Mouse (Mus musculus) right cerebral cortex, postnatal 10 days (tissue): ENCODE measurements around the gene Samd14.
A peak's percentile ranks its signal among the peaks of the same experiment; 100 is the strongest.
"Not testable (repeated sequence)": the region's sequence is repeated elsewhere in the genome, so short reads cannot be mapped to it uniquely, and the experiment has no call there.

Experiments
- DNase-seq, 2 experiments: peaks; one replicate each; pipeline ENCODE4 v3.0.0; 2021; ENCODE audit warnings: low spot score in 2 of 2

The Samd14 gene

DNA sequence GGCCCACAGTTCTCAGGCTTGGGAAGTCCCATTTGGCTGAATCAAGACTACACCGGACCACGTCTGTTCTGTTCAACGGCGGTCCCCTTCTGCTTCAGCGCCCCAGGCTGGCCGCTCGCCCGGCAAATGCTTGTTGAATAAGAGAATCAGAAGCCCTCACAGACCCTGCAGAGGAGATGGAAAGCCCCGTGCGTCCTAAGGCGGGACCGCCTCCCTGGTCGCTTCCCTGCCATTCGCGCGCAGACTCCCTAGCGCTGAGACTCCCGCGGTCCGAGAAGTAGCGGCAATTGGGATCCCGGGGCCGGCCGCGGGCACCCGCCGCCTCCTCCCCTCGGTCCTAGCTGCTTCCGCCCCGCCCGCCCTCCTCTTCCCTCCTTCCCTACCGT lies at the start of gene Samd14:
Samd14 (plus strand) TSS at position 251 of the 386 bp plus-strand sequence.
- peak; percentile 90 to 91 for DNase-seq

DNA sequence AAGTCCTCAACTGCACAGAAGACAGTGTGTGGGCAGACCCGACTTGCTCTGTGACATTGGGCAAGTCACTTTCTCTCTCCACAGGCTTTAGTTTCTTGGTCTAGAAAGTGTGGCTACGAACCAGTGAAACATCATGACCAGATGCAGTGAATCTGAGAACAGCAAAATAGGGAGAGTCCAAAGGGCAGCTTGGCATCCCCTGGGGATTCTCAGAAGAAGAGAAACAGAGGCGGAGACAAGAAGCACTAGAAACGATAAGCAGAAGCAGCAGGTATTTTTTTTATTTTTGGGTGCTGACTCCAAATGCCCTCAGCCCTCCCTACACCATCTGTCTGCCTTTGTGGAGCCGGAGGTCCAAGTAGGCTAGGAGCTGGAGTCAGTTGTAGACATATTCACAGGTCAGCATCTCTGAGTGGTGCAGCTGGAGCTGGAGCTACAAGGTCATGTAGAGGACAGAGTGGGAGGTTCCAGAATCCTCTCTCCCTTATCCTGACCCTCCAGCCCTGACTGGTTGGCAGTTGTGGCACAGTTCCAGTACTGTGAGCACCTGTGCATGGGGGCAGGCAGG lies 47.1 kb upstream of the Samd14 start:
- no peak for DNase-seq

DNA sequence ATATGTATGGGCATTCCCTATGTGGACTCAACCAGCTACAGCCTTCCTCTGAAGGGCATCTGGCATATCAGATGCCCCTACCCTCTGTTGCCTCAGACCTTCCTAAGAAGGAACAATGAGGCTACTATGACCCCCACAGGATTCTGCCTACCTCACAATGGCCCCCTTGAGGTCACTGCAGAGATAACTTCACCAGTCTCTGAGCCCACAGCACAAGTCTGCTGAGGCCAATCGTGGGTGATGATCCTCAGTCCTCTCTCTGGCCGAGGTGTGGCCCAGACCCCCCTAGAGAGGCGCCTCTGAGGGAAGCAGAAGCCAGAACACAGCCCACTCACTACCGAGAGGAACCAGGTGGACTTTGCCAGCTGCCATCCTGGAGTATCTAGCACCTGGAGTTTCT lies 42.3 kb upstream of the Samd14 start, which contains the start of gene Hils1:
Hils1 (plus strand) TSS at position 175 of the 400 bp plus-strand sequence.
- no peak for DNase-seq

- DNase-seq, result peak in 1 of 2 experiments; percentile 59
These were observed 41.5 kb upstream of the Samd14 start for GRCm38 (mm10) chr11:94968187-94968586.

DNA sequence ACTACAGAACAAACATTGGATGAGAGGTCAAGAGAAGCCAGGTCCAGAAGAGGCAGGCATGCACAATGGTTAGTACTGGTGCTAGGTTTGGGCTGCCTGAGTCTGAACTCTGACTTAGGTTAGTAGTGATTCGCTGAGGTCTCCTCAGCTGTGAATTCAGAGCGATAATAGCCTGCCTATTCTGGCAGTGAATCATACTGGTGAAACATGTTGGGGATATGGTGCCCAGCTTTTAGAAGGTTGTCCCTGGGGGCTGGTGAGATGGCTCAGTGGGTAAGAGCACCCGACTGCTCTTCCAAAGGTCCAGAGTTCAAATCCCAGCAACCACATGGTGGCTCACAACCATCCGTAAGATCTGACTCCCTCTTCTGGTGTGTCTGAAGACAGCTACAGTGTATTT lies 40.0 kb upstream of the Samd14 start:
- DNase-seq, result not testable (repeated sequence)

DNA sequence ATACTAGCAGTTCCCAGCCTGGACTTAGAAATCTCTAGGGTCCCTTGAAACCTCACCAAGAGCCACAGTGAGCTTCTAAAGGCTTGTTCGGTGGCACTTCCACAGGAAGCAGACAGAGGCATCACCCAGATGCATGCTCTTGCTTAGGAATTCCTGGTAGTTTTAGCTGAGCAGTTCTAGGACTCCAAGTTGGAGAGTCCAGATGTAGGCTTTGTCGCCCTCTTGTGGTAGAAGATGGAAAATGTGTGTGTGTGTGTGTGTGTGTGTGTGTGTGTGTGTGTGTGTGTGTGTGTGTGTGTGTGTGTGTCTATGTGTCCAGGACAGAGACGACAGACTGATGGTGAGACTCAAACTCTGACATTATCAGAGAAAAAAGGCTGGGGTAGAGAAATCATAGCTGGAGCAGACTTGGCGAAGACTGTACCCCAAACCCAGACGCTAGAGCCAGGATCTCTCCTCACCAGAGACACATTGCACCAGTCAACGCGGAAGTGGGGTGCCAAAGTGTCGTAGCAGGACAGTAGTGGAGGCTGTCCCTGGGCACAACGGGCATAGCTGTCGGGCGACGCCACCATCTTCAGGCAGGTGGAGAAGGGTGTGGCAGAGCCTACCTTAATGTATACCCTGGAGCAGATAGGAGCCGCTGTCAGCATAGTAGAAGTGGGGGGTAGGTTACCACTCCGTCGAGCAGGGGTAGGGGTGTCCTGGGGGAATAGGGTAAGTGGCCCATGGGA lies 39.3 kb upstream of the Samd14 start:
- peak; percentile 84 to 85 for DNase-seq

DNA sequence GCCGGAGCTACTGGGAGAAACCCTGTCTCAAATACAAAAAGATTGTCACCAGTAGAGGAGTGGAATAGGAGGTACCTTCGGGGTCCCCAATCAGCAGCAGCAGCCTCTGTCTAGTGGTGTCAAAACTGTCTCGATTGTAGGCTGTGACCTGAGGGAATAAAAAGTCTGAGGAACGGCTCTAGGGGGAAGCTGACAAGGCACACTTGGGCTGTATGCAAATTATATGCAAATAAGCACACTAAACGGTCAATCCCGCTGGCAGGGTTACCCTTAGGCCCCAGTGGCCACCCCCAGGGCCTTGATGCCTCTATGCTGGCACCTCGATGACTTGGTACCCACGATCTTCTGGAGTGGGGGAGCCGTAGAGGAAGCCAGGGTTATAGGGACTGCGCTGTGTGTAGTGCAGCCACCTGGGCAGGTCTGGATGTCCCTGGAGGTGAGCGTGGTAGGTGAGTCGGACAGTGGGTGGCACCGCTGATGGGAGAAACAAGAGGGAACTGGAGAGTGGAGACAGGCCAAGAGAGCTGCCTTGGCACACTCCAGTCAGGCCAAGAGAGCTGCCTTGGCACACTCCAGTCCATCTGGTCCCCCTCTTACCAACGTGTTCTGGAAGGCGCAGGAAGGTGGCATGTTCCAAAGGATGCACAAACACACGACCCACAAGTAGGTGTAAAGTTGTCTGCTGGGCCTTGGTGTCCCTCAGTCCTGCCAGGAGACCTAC lies 37.6 kb upstream of the Samd14 start:
- DNase-seq, result no peak

GRCm38 (mm10) chr11:94972887-94973286 lies 36.8 kb upstream of the Samd14 start:
- DNase-seq, result no peak

GRCm38 (mm10) chr11:94973313-94973712 lies 36.4 kb upstream of the Samd14 start:
- DNase-seq, result no peak

DNA sequence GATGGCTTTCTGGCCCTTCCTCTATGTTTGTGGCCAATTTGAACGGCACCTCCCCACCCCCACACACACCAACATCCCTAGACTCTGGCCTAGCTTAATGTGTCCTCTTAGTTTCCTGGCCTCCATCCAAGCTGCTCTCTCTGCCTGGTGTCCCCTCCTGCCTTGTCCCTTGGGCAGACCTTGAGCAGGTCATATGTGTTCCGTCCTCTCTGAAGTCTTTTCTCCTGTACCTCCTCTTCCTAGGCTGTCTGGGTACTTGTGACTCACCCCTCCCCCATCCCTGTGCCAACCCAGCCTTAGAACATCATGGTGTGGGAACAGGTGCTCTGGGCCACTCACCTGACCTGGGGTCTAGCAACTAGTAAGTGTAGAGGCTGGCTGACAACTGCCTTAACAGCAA lies 34.7 kb upstream of the Samd14 start:
- peak in 1 of 2 experiments; percentile 27 for DNase-seq

DNA sequence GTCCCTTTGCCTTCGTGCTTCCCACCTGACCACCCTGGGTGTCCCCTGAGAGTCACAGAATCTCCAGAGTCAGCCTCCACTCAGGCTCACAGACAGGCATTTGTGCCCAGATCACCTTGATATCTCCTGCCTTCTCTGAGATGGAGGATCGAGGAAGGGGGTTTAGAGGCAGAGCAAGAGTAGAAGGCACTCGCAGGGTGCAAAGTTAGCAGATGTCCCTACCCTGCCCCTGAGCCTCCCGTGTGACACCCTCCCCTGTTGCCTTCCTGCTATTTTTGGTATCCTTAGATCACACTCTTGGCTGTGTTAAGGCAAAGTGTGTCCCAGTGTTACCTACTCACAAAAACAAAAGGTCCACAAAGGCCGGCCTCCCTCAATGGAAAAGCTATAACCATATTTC lies 33.5 kb upstream of the Samd14 start, which contains the start of gene Sgca:
Sgca (minus strand) TSS at position 129 of the 400 bp plus-strand sequence.
- peak in 1 of 2 experiments; percentile 22 for DNase-seq

GRCm38 (mm10) chr11:94978178-94978915 lies 31.3 kb upstream of the Samd14 start:
- DNase-seq, result peak in 1 of 2 experiments; percentile 33

DNA sequence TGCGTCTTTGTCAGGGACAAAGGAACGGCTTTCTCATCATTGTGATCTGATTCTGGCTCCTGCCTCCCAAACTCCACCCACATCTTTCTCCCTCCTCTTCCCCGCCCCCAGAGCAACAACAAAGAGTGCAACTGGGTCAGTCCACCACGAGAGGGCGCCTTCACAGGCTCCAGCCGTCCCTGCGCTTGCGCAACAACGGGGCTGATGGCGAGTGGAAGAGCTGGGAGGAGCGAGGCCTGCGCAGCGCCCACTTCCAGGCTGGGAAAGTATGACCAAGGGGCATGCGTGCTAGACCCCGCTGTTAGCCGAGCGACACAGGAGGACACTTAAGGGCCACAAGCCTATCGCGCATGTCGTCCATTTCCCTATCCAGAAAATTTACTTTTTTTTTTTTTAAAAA lies 30.7 kb upstream of the Samd14 start:
- peak; percentile 98 for DNase-seq

DNA sequence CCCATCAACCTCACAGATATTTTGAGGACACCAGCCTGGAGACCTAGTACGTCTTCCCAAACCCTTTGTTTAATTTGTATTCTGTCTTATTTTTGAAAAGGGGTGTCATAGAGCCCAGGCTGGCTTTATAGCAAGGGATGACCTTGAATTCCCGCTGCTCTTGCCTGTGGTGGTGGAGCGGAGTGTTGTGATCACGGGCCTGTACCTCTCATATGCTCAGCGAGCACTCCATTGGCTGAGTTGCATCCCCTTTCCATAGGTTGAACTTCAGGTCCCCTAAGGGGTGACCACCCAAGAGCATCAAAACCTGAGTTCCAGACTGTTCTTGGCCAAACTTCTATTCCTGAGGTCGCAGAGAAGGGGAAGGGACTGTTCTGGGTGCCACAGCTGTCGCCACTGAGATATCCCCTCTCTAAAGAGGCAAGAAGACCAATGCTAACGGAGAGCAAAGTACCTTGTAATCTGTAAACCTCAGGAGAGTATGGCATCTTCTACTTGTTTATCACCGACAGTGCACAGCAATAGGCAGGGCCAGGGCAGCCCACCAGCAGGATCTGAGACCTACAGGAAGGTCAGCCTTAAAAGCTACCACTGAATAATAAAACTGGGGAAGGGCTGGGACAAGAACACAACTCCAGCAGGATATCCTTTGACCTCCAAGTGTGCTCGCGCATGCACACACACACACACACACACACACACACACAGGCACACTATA lies 30.1 kb upstream of the Samd14 start:
- DNase-seq, result no peak

DNA sequence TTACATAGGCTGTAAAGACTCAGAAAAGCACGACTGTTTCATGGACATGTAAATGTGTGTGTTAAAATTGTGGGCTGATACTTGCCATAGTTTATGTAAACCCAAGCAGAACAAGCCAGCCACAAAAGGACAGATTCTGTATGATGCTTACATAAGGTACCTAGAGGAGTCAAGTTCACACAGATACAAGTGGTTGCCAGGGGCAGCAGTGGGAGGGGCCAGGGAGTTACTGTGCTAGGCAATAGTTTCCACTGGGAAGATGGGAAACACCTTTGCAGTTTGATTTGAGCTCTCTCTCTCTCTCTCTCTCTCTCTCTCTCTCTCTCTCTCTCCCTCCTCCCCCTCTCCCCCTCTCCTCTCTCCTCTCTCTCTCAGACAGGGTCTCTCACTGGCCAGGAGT lies 24.5 kb upstream of the Samd14 start:
- DNase-seq, result no peak

- no peak for DNase-seq
These were observed 23.9 kb upstream of the Samd14 start for GRCm38 (mm10) chr11:94985822-94986221.

- DNase-seq, result no peak
These were observed 23.2 kb upstream of the Samd14 start for GRCm38 (mm10) chr11:94986435-94986834.

GRCm38 (mm10) chr11:94987341-94987740 lies 22.3 kb upstream of the Samd14 start:
- no peak for DNase-seq

DNA sequence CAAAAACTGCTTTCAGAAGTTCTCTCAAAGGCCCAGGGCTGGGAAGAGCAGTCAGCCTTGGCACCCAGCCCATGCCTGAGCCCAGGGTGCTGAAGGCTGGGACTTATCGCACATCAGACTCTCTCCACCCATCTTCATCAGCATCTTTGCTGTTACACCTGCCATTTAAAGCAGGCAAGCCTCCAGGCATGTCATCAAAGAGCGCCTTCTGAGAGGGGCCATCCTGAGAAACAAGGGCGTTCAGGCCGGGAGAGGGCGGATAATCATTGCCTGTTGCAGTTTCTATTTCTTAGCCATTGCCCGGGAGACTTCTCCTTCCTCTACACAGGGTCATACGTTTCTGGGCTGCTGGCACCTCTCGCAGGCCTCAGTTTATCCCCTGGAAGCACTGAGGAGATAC lies 21.8 kb upstream of the Samd14 start:
- peak in 1 of 2 experiments; percentile 30 for DNase-seq

DNA sequence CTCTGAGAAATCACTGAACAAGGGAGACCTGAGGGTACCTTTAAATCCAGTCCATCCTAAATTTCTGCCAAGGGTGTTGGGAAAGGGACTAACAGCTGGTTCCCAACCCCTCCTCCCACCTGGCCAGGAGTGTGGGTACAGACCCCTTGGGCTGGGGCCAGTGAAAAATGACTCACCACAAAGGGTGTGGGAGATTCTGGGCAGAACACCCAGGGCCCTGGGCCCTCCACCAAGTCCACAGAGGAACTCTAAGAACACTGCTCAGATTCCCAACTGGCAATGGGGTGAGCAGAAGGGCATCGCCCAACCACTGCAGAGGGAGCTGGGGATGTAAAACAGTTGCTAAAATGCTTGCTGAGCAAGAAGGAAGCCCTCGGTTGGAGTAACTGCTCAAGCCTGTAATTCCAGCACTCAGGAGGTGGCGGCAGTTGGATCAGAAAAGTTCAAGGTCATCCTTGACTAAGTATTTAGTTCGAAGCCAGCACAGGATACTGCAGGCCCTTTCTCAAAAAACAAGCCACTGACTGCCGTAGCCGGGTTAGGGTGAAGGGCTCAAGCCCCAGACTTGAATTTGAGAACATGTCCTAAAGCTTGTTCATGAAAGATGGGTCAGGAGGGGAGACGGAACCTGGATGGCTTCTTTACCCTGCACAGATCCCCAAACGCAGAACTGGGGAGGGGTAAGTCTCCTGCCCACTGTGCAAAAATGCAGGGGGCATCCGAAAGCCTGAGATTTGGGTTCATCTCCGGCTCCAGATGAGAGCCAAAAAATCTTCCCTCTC lies 20.7 kb upstream of the Samd14 start:
- peak; percentile 72 to 75 for DNase-seq
